Mouse (Mus musculus) kidney, embryonic 15.5 days (tissue): ENCODE results near the gene Etnk2. TPM values are rescaled to one million over a fixed set of nuclear protein-coding genes. Genes with fewer than 3 reads are reported as not detected.

Source experiments
- ATAC-seq: fragments of 200-750 bp; cut with Nextera tagmentation; replicated peaks from 2 replicates; pipeline ENCODE4 v1.8.0; 2017; ENCODE audit warnings: moderate TSS enrichment; ENCODE audit not compliant: low FRiP score
- H3K27ac ChIP-seq: fragments of 300-500 bp; sonication (generic); 2 replicates; pipeline ENCODE4 v1.5.1; 2015; ENCODE audit warnings: mild to moderate bottlenecking, inconsistent platforms
- H3K27me3 ChIP-seq: fragments of 300-500 bp; sonication (generic); 2 replicates; pipeline ENCODE4 v1.6.1; 2015; ENCODE audit warnings: inconsistent platforms
- H3K36me3 ChIP-seq: fragments of 300-500 bp; sonication (generic); 2 replicates; pipeline ENCODE4 v1.6.1; 2015; ENCODE audit warnings: inconsistent platforms
- H3K4me1 ChIP-seq: fragments of 300-500 bp; sonication (generic); 2 replicates; pipeline ENCODE4 v1.6.1; 2015; ENCODE audit warnings: inconsistent platforms
- H3K4me2 ChIP-seq: fragments of 300-500 bp; sonication (generic); 2 replicates; pipeline ENCODE4 v1.6.1; 2015; ENCODE audit warnings: moderate library complexity, mild to moderate bottlenecking, inconsistent platforms
- H3K4me3 ChIP-seq: fragments of 300-500 bp; sonication (generic); replicated peaks from 2 replicates; pipeline ENCODE4 v1.5.1; 2015; ENCODE audit warnings: mild to moderate bottlenecking, inconsistent platforms
- H3K9ac ChIP-seq: fragments of 300-500 bp; sonication (generic); 2 replicates; pipeline ENCODE4 v1.6.1; 2015; ENCODE audit warnings: mild to moderate bottlenecking, inconsistent platforms
- H3K9me3 ChIP-seq: fragments of 300-500 bp; sonication (generic); replicated peaks from 2 replicates; pipeline ENCODE4 v1.6.1; 2016; ENCODE audit warnings: inconsistent platforms
- WGBS: fragments of 180-500 bp; shearing (Covaris S2); methylation state at CpG from one replicate; pipeline ENCODE4 v1.1.7; 2015; ENCODE audit warnings: mixed read lengths; 5-methylcytosine and 5-hydroxymethylcytosine counted together
- polyA plus RNA-seq: library from polyadenylated mRNA; unstranded; fragments of >200 nt; fragmentation: Nextera tagmentation; extraction: Ambion mirVana; gene quantifications from 2 replicates; pipeline ENCODE4 v1.2.1, GENCODE M21; 2015

Etnk2 gene
- polyA plus RNA-seq, 1 experiment from 2014 or later = 4.0 TPM

DNA sequence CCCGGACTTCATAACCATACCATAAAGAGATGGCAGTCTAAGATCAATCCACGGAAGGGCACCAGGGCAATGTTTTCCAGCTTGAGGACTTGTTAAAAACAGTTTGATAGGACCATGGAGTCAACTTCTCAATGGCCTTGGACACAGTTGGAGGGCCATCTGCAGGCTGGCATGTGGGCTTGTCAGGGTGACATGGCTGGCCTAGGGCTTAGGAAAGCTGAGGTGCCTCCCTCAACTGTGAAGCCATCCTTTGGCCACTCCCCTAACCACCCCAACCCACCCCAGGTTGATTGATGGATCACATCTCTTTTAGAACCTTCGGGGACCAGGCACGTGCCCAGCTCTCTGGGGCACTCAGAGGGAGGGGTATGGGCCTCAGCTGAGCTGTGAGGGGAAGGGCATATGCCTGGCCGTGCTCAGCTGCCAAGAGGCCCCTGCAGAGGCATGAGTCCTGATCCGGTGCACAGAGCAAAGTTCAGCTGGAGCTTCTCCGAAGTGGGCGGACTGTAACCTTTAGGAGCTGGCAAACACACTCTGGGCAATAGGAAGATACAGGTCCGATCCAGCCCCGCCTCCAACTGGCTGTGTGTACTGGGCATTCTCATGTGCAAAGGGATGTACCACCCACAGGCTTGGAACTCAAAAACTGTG is 12.4 kb downstream of the Etnk2 start:
- ATAC-seq = peak; percentile 59

GRCm38 (mm10) chr1:133377547-133377946 is 14.2 kb downstream of the Etnk2 start:
- ATAC-seq = no peak
- Histone ChIP-seq H3K27ac (no peak overlapping the region), H3K4me2 (no peak overlapping the region), H3K9ac (no peak overlapping the region), H3K9me3 (no peaks in the 10 kb centered on the region), H3K4me3 (no peak overlapping the region), H3K4me1 (peaks cover 33% of the 10 kb centered on the region), H3K27me3 (no peaks in the 10 kb centered on the region), H3K36me3 (no peaks in the 10 kb centered on the region)
- WGBS = 61% methylated on average over 5 of the region's 5 CpGs

More for the DNA sequence above, 12.4 kb downstream of the Etnk2 start:
- Histone ChIP-seq H3K4me1 (peaks cover 32% of the 10 kb centered on the region), H3K36me3 (no peaks in the 10 kb centered on the region), H3K27me3 (no peaks in the 10 kb centered on the region), H3K27ac (no peak overlapping the region), H3K9me3 (no peaks in the 10 kb centered on the region), H3K4me2 (no peak overlapping the region), H3K9ac (no peak overlapping the region), H3K4me3 (no peak overlapping the region)
- 50% methylated on average over 10 of the region's 10 CpGs for WGBS

DNA sequence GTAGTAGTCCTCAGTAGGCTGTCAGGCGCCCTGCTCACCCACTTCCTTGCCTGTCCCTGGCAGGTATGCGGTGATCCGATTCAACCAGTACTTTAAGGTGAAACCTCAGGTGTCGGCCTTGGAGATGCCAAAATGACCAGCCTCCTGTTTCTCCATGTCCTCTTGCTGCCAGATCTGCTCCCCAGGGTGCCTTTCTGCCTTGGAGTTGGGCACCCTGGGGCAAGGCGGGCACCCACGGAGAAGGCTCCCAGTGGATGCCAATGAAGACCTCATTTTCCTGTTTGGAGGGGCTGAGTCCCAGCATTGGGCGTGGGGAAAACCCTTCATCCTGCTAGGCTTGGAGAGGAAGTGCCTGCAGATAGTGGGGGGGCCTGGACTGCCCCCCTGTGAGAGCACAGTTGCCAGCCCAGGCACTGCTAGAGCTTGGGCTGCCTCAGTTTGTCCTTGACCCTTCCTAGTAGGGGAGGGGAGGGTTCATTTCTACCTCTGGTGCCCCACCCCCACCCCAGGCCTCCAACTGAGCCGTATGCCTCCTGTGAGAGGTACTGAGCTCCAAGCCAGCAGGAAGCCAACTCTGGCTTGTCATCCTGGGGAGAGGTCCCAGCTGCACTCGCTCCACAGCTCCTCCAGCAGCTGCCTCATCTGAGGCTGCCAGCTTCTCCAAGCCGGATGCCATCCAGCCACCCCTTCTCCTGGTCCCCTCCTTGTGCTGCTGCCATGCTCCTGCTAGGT is 16.0 kb downstream of the Etnk2 start:
- Histone ChIP-seq H3K27ac (peak overlapping the region; percentile 13; the same call in 1 of the 2 replicates), H3K4me3 (no peak overlapping the region), H3K9ac (no peak overlapping the region), H3K4me2 (no peak overlapping the region), H3K9me3 (no peaks in the 10 kb centered on the region), H3K27me3 (no peaks in the 10 kb centered on the region), H3K36me3 (peaks cover 16% of the 10 kb centered on the region), H3K4me1 (peaks cover 37% of the 10 kb centered on the region)
- WGBS = 68% methylated on average over 10 of the region's 10 CpGs
- no peak for ATAC-seq

DNA sequence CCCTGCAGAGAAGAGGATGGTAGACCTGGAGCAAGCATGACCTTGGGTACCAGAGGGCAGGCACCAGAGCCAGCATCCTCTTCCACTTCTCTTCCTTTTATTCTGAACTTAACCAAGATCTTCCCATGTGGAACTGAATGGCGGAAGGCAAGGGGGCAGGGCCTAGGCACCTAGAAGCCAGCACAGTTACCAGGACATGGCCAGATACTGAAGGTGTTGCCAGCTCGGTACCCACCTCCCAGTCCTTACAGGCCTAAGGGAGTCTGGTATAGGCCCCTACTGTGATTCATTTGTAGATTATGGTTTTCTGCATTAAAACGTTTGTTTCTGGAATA is 16.6 kb downstream of the Etnk2 start:
- H3K27ac ChIP-seq = peak overlapping the region; percentile 13; the same call in 1 of the 2 replicates

GRCm38 (mm10) chr1:133380347-133381065 is 17.1 kb downstream of the Etnk2 start:
- H3K9me3 ChIP-seq = no peaks in the 10 kb centered on the region
- no peak overlapping the region for H3K4me2 ChIP-seq
- ATAC-seq = no peak
- peaks cover 27% of the 10 kb centered on the region for H3K36me3 ChIP-seq
- H3K27ac ChIP-seq = no peak overlapping the region
- no peak overlapping the region for H3K9ac ChIP-seq
- H3K4me3 ChIP-seq = no peak overlapping the region
- peaks cover 37% of the 10 kb centered on the region for H3K4me1 ChIP-seq
- H3K27me3 ChIP-seq = no peaks in the 10 kb centered on the region
- WGBS = 67% methylated on average over 14 of the region's 14 CpGs

More for the DNA sequence above, 16.6 kb downstream of the Etnk2 start:
- H3K4me3 ChIP-seq = no peak overlapping the region
- no peaks in the 10 kb centered on the region for H3K27me3 ChIP-seq
- H3K9ac ChIP-seq = no peak overlapping the region
- no peak for ATAC-seq
- H3K4me2 ChIP-seq = no peak overlapping the region
- H3K36me3 ChIP-seq = peaks cover 22% of the 10 kb centered on the region
- peaks cover 37% of the 10 kb centered on the region for H3K4me1 ChIP-seq
- 73% methylated on average over 3 of the region's 3 CpGs for WGBS
- H3K9me3 ChIP-seq = no peaks in the 10 kb centered on the region

DNA sequence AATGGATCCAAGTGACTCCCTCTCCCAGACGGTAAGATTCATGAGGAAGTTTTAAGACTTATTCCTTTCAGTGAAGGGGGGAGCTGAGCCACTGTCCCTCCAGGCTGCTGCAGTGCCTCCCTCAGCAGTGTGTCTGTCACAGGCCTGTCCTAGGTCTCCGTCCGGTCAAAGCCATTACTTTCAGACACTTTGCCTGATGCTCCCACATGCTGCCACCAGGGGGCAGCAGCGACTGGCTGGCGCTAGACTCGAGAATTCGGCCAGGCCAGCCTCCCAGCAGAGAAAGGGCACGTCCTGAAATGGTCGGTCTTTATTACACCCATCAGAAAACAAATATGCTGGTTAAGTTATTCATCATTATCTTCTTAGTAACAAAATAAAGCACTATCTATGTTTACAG is 18.6 kb downstream of the Etnk2 start:
- peak overlapping the region; percentile 23; the same call in 1 of the 2 replicates for H3K27ac ChIP-seq
- no peak for ATAC-seq
- H3K4me2 ChIP-seq = no peak overlapping the region

GRCm38 (mm10) chr1:133382552-133383155 is 19.3 kb downstream of the Etnk2 start:
- ATAC-seq = no peak
- Histone ChIP-seq H3K4me1 (peaks cover 32% of the 10 kb centered on the region), H3K4me2 (no peak overlapping the region), H3K27me3 (no peaks in the 10 kb centered on the region), H3K4me3 (no peak overlapping the region), H3K27ac (peak overlapping the region; percentile 23), H3K9me3 (no peaks in the 10 kb centered on the region), H3K36me3 (peaks cover 49% of the 10 kb centered on the region), H3K9ac (no peak overlapping the region)
- WGBS = 66% methylated on average over 12 of the region's 12 CpGs

More for the DNA sequence above, 18.6 kb downstream of the Etnk2 start:
- peaks cover 42% of the 10 kb centered on the region for H3K36me3 ChIP-seq
- no peak overlapping the region for H3K4me3 ChIP-seq
- H3K4me1 ChIP-seq = peaks cover 37% of the 10 kb centered on the region
- H3K9ac ChIP-seq = no peak overlapping the region
- H3K9me3 ChIP-seq = no peaks in the 10 kb centered on the region
- 7% methylated on average over 9 of the region's 9 CpGs for WGBS
- H3K27me3 ChIP-seq = no peaks in the 10 kb centered on the region

GRCm38 (mm10) chr1:133383157-133383783 is 19.9 kb downstream of the Etnk2 start:
- WGBS = 94% methylated on average over 14 of the region's 14 CpGs
- Histone ChIP-seq H3K4me1 (peaks cover 26% of the 10 kb centered on the region), H3K4me2 (no peak overlapping the region), H3K9ac (no peak overlapping the region), H3K4me3 (no peak overlapping the region), H3K9me3 (no peaks in the 10 kb centered on the region), H3K36me3 (peaks cover 55% of the 10 kb centered on the region), H3K27me3 (no peaks in the 10 kb centered on the region), H3K27ac (peak overlapping the region; percentile 23; the same call in 1 of the 2 replicates)
- no peak for ATAC-seq

- no peak for ATAC-seq
- Histone ChIP-seq H3K9me3 (no peaks in the 10 kb centered on the region), H3K4me2 (no peak overlapping the region), H3K36me3 (peaks cover 77% of the 10 kb centered on the region), H3K27ac (no peak overlapping the region), H3K4me3 (no peak overlapping the region), H3K4me1 (peaks cover 11% of the 10 kb centered on the region), H3K9ac (no peak overlapping the region), H3K27me3 (no peaks in the 10 kb centered on the region)
- 40% methylated on average over 9 of the region's 9 CpGs for WGBS
These were observed 22.1 kb downstream of the Etnk2 start for GRCm38 (mm10) chr1:133385506-133385905.

DNA sequence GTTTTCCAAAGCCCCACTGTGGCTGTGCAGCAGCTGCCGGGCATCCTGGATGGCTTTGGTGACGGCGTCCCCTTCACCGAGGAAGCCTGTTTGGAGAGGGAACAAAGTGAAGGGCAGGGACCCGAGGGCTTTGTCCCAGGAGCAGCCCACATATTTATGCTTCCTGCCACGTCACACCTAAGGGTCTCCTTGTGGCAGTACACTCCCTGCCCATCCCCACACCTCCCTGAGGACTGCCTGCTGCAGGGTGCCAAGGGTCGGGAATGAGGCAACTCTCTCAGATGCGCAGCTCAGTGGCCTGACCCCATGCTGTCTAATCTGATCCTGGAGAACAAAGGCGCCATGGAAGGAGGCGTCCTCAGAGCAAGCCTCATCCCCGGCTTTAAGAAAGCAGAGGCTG is 22.8 kb downstream of the Etnk2 start:
- Histone ChIP-seq H3K4me2 (no peak overlapping the region), H3K36me3 (peaks cover 84% of the 10 kb centered on the region), H3K4me3 (no peak overlapping the region), H3K27me3 (no peaks in the 10 kb centered on the region), H3K9ac (no peak overlapping the region), H3K27ac (no peak overlapping the region), H3K9me3 (no peaks in the 10 kb centered on the region), H3K4me1 (peaks cover 8% of the 10 kb centered on the region; the same call in 1 of the 2 replicates)
- ATAC-seq = no peak
- 66% methylated on average over 11 of the region's 11 CpGs for WGBS

DNA sequence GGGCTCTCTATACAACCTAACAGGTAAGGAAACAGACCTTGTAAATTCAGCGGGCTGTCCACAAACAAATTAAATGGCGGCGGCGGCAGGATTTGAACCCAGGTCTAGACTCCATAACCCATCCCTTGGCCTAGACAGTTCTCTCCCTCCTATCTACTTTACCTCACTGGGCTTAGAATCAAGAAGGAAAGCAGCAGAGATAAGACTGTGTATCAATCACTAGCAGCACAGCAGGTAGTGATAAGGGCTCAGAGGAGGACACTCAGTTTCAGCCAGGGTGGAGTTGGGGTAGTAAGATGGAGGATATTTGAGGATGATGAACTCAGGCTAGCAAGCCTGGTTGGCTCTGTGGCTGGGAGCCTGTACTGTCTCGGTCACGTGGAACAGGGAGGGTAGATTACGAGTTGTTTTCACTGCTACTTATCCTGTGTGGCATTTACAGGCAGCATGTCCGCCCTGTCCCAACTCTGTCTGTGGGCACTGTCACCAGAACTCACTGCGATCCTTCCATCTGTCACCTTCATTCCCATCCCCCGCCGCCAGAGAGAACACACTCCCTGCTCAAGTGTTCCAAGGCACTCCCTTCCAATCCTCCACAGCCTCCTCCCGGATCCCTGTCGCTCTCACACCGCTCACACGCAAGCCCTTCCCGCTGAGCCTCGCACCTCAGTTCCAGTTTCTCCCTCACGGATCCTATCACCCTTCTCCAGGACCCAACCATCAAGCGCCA is 24.3 kb downstream of the Etnk2 start:
- peaks cover 99% of the 10 kb centered on the region for H3K36me3 ChIP-seq

More for the DNA sequence above, 24.3 kb downstream of the Etnk2 start:
- Histone ChIP-seq H3K27me3 (no peaks in the 10 kb centered on the region), H3K9ac (no peak overlapping the region), H3K4me2 (no peak overlapping the region), H3K4me1 (0 out of 2 replicates have a peak, but pooled peaks cover 4% of the 10 kb centered on the region), H3K4me3 (no peak overlapping the region), H3K9me3 (no peaks in the 10 kb centered on the region; the same call in 1 of the 2 replicates), H3K27ac (no peak overlapping the region)
- no peak for ATAC-seq
- WGBS = 70% methylated on average over 19 of the region's 19 CpGs
